Mouse (Mus musculus) myocyte (in vitro differentiated cells): ENCODE measurements around the gene Myo5a.

Experiments used
- MAX ChIP-seq: IDR thresholded peaks from one replicate; pipeline ENCODE4 v1.6.1; 2011; ENCODE audit warnings: low read depth, mild to moderate bottlenecking, control low read depth
- POLR2A ChIP-seq: IDR thresholded peaks from one replicate; pipeline ENCODE4 v1.6.1; 2011; ENCODE audit warnings: low read depth, mild to moderate bottlenecking, control low read depth, moderate library complexity; ENCODE audit not compliant: insufficient read length
- USF1 ChIP-seq: IDR thresholded peaks from one replicate; pipeline ENCODE4 v1.6.1; 2011; ENCODE audit warnings: low read depth, mild to moderate bottlenecking, control low read depth, moderate library complexity

- TF ChIP-seq USF1 (no peak), MAX (no peak), POLR2A (no peak)
Measured at GRCm38 (mm10) chr9:75092134-75092533, 21.3 kb downstream of the Myo5a start.
